Mouse (Mus musculus) right cerebral cortex, adult 18-20 months (tissue): ENCODE data around the gene Ednra.

Source experiments
- DNase-seq: peaks from one replicate; pipeline ENCODE4 v3.0.0; 2022; ENCODE audit warnings: mixed read lengths

Gene Ednra

DNA sequence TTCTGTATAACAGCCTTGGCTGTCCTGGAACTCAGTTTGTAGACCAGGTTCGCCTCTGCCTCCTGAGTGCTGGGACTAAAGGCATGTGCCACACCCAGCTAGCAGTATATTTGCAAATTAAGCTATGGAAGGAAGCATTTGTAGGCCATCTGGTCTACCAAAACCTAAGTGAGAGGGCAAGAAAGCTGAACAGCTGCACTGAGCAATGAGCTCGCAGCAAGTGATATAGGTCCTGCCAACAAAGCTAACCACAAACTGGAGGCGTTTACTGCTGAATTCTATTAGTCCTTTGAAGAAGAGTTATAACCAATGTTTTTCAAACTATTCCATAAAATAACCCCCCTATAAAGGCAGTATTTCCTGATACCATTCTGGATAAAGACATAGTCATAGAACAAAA, 86.7 kb downstream of the Ednra start:
- no peak for DNase-seq

DNA sequence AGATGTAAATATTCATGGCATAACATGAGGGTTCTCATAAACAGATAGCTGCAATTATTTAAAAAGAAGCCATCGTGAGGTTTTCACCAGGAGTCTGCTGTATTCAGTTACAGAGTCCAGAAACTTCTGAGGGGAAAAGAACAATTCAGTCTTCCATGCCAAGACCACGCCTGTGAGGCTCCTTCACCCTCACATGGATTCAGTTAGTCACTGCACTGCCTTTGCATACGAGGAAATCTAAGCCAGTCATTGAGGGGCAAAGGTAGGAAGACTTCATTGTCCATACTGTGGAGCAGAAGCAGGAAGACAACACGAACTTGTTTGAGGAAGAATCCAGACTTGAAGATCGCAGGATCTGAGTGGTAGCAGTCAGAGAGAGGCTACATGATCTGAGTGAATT, 90.2 kb downstream of the Ednra start:
- DNase-seq = no peak

DNA sequence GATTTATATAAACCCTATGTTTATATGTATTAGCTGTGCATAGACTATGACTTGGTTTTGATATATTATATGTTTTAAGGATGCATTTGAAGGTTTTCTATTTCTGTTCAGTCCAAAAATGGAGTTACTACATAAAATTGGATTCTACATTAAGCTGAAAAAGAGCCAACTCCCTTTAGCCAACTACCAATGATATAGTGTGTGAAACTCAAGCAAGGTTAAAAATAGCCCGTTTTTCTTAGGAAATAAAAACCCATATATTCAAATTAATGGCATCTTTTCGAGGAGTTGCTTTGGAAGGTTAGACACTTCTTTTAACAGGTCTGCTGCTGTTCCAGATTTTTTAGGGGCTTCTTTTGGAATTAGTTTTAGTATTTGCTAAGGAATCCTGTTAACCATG, 91.1 kb downstream of the Ednra start:
- DNase-seq = no peak

DNA sequence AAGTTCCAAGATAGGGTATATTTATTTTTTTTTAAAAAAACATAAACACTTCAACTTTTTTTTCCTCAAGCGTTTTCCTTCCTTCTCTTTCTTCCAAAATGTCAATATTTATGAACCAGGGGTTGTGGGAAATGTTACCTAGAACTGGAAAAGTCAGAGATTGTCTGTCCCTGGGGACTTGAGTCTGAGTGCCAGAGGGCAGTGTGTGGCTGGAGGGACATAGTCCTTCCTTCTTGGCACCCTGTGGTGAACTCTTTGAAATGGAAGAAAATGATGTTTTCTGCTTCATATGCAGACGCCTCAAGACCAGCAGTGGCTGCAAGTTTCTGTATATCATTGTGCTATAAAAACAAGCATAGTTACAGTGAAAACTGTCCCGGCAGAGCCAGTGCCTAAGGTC, 93.6 kb downstream of the Ednra start:
- no peak for DNase-seq

DNA sequence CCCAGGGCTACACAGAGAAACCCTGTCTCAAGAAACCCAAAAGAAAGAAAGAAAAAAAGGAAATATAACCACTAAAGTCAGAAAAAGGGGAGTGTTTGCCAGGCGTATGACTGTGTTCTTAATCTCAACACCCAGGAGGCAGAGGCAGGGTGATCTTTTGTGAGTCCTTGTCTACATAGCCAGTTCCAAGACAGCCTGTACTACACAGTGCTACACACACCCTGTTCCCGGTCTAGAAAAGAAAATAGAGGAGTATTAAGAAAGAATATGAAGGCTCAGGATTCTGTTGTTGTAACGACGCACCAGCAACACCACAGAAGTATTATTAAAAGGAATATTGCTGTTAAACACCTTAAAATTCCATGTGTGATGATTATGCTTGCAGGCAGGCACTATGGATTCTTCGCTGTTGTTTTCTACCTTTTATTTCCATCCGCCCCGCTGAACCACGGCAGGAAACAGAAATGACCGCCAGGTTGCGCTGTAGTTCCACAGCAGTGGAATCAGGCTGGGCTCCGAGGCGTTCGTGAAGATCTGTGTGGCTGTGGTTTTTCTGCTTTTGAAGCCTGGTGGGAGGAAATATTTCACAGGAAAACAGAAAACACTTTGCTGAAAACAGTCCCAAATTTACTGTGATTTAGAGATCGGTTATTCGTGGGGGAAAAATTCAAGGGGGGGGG, 94.3 kb downstream of the Ednra start:
- DNase-seq = peak; percentile 75

DNA sequence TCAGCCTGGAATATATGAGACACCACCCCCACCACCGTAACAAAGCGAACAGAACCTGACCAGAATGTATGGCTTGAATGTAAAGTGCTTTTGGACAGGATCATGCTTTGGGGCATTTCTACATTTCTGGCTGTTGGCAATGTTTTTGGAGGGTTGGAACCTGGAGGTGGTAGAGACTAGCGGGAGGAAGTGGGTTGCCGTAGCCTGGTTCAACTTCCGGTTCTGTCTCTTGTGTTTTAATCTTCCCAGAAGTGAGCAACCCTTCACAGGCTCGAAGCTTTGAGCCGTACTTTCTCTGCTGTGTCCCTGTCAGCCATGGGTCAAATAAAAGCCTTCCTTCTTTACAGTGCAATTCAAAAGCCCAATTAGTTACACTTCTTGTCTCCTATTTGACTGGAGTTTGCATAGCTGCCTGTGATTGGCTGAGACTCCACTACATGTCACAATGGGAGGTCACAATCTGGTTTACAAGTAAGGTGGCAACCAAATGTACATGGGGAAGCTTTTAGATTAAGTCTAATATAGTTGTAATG, 100.5 kb downstream of the Ednra start:
- DNase-seq = no peak

DNA sequence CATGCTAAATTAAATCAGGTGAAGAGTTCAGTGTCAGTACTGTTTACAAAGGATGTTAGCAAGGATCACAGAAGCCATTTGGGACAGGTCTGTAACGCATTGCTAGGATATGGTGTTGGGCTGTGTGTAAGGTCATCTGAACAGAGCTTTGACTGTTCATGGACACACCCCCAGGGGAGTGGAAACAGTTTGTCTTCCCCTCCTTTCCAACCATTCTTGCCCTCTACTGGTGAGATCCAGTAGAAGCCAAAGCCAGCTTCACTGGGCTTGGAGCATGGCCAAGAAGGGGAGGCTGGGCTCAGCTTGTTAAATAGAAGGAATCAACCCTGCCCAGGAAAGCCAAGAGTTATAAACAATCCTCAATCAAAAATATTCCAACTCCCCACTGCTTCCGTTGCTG, 106.3 kb downstream of the Ednra start:
- peak; percentile 6 for DNase-seq
